Mouse (Mus musculus): ENCODE results near the gene Dixdc1.

The Dixdc1 gene

GRCm38 (mm10) chr9:50738914-50739870, at the start of gene Dixdc1:
TSS of gene Dixdc1 (minus strand) at chr9:50739517.
- ATAC-seq (ENCODE audit: low TSS enrichment): peak; percentile 79

GRCm38 (mm10) chr9:50782155-50782554, 42.8 kb upstream of the Dixdc1 start:
- ATAC-seq (ENCODE audit: low TSS enrichment): no peak

GRCm38 (mm10) chr9:50776162-50776760, 36.9 kb upstream of the Dixdc1 start:
- ATAC-seq (ENCODE audit: low TSS enrichment): no peak

- peak; percentile 39; the same call in 1 of the 2 replicates for ATAC-seq (ENCODE audit: low TSS enrichment)
These were observed 36.4 kb upstream of the Dixdc1 start for GRCm38 (mm10) chr9:50775662-50776126.

- ATAC-seq (ENCODE audit: low TSS enrichment): peak; percentile 76
These were observed 35.8 kb upstream of the Dixdc1 start, which contains the start of the genes Alg9 and 1110032A03Rik for GRCm38 (mm10) chr9:50774991-50775612. TSS of gene Alg9 (plus strand) at chr9:50775019. TSS of gene 1110032A03Rik (minus strand) at chr9:50775520.

DNA sequence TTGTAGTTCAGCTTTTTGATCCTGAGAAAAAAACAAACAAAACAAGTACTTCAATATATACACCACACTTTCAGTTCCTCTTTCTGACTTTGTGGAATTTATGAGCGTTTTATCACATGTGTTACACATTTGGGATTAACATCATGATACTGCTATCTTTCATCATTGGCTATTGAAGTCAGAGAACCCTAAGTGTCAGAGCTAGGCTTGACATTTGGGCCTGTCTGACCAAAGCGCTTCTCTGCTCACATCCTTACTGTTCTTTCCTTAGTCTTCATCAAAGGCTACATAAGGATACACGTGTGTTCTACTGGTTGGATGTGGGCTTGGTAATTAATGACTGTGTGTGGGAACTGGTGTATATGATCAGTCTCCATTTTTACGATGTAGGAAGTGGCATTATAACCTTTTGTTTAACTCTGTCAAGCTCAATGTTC, 34.7 kb upstream of the Dixdc1 start:
- no peak for ATAC-seq (ENCODE audit: low TSS enrichment)

DNA sequence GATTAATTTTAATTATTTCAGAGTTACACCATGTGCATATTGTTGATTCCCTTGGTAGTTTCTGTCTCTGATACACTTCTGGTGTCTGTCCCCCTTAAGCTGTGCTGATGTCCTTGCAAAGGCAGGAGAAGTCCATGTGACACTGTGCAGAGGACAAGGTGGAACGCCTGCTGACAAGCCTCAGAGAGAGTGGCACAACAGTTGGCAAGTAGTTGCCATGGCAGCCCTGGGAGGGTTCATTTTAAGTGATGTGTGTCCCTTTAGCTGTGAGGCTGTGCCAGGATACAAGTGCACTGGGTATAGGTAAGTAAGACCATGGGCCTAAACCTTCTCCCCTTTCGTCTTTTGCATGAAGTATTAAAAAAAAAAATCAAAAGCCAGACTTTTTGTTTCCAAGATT, 30.7 kb upstream of the Dixdc1 start:
- no peak for ATAC-seq (ENCODE audit: low TSS enrichment)

- peak; percentile 90 for ATAC-seq (ENCODE audit: low TSS enrichment)
These were observed 29.0 kb upstream of the Dixdc1 start, which contains the start of gene Fdxacb1 for GRCm38 (mm10) chr9:50768107-50769002. TSS of gene Fdxacb1 (plus strand) at chr9:50768236.

- peak; percentile 46 for ATAC-seq (ENCODE audit: low TSS enrichment)
These were observed 28.3 kb upstream of the Dixdc1 start for GRCm38 (mm10) chr9:50767531-50768106.

- ATAC-seq (ENCODE audit: low TSS enrichment): no peak
These were observed 24.0 kb upstream of the Dixdc1 start for GRCm38 (mm10) chr9:50763331-50763730.

DNA sequence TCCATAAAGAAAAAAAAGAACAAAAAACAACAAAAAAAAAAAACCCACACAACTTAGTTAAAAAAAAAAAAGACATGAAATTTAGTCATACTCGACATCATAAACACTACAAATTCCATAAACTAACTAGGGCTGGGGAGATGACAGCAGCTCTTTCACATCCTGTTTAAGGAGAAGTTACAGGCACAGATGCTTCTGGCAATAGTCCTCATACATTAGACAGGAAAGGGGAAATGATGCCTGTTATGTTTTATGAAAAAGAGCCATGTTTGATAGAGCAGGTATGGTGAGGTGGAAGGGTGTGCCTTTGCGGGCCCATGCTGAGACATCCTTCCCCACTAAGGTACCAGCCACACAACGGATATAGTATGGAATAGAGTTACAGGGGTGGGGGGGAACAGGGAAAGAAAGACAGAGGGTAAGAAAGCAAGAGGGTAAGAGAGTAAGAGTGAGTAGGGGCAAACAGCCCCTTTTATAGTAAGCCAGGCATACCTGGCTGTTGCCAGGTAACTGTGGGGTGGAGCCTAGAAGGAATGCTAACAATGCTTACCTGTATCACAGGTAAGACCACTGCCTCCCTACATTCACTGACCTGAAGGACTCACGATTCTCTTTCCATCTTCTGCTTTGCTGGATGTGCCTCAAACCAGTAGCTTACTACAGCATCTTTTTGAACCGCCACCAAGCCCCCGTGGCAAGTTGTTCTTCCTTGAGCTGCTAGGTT, 22.4 kb upstream of the Dixdc1 start:
- ATAC-seq (ENCODE audit: low TSS enrichment): no peak

DNA sequence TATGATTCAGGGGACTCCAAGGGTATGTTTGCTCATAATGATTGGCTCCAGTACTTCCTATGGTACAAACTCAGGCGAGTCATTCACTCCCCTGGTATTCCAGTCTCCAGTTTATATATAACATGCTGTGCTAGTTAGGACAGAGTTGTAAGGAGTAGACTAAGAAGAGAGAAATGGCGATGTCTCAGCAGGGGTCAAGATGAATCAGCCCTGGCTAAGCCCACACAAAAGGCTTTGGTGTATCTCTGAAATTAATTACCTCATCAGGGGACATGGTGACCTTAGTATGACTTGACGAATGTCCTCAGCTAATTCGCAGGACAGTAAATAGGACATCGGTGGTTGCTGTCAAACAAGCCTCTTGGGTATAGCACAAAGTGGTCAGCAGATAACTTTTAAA, 17.4 kb upstream of the Dixdc1 start:
- ATAC-seq (ENCODE audit: low TSS enrichment): no peak

DNA sequence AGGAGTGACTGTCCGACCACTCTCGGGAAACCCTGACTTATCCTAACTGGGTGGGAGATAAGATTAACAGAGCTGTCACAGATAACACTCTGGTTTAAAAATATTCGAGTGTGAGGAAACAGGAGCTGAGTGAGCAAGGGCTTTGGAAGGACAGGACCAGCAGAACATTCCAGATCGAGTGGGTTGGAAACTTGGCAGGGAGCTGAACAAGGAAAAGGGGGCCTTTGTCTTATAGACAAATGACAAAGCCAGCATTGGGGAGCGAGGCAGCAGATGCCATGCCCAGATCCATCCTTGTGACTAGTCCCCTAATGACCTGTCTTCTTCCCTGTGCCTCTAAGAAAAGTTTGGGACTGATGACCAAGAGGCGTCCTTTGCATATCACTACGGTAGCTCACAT, 14.6 kb upstream of the Dixdc1 start:
- peak; percentile 13; the same call in 1 of the 2 replicates for ATAC-seq (ENCODE audit: low TSS enrichment)

- ATAC-seq (ENCODE audit: low TSS enrichment): peak; percentile 89
These were observed 13.7 kb upstream of the Dixdc1 start for GRCm38 (mm10) chr9:50752784-50753615.

DNA sequence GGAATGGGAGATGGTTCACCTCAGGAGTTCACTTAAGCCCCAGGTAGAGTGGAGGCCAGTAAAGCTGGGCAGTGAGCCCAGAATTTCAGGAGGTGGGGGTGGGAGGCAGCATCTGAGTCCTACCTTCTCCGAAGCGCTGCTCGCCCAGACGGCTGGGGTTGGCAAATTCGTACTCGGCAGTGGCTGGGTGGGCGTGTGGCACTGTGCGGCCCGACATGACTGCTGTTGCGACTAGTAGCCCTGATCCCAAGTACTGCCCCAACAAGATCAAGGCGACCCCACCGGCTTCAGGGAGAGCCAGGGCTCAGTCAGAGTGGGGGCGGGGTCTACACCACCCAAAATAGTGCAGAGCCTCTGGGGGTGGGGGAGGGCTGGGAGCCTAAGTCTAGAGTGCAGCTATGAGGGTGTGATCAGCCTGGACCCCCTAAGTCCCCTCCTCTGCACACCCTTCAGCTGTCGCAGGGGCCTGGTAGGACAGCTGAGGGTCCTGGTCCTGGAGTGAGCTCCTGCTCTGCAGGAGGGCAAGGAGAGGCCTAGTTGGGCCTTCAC, 12.8 kb upstream of the Dixdc1 start, which contains the start of gene Hspb2:
Gene Hspb2 (minus strand): TSS at position 301 of the 549 bp plus-strand sequence.
- ATAC-seq (ENCODE audit: low TSS enrichment): no peak

- ATAC-seq (ENCODE audit: low TSS enrichment): no peak
These were observed 12.0 kb upstream of the Dixdc1 start, which contains the start of gene Cryab for GRCm38 (mm10) chr9:50751323-50751722. TSS of gene Cryab (plus strand) at chr9:50751325.

GRCm38 (mm10) chr9:50750706-50751105, 11.4 kb upstream of the Dixdc1 start:
- ATAC-seq (ENCODE audit: low TSS enrichment): no peak

DNA sequence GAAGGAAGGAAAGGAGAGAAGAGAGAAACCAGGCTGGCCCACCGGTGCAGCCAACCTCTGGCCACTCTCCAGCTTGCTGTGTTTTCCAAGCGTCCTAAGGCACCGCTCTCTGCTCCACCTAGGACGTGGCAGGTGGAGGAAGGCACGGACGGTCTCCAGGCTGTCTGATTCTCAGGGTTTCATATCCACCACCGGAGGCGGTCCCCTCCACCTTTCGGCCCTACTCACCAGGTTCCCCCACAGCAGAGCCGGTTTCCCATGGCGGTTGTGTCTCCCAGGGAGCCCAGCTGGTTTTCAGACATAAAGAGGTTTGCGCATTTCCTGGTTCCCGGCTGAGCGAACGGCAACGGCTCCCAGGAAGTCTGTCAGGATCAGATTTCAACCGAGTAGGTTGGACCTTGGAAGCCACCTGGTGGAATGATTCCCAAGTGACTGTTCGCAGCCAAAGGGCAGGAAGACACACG, 6.9 kb upstream of the Dixdc1 start, which contains the start of gene 2310030G06Rik:
Gene 2310030G06Rik (minus strand): TSS at position 323 of the 464 bp plus-strand sequence.
- ATAC-seq (ENCODE audit: low TSS enrichment): peak; percentile 48; the same call in 1 of the 2 replicates

Measured in frontal cortex, adult (tissue).